Mouse (Mus musculus) heart, embryonic 16.5 days (tissue): ENCODE data around the gene Cma1. TPM values are rescaled to one million over a fixed set of nuclear protein-coding genes. Genes with fewer than 3 reads are reported as not detected.
"Not testable (repeated sequence)": the region's sequence is repeated elsewhere in the genome, so short reads cannot be mapped to it uniquely, and the experiment has no call there.

Experiments used
- ATAC-seq: fragments of 200-750 bp; cut with Nextera tagmentation; replicated peaks from 2 replicates; pipeline ENCODE4 v1.8.0; 2017; ENCODE audit warnings: moderate number of reproducible peaks; ENCODE audit not compliant: insufficient read depth, low FRiP score; ENCODE audit errors: extremely low read depth
- H3K27ac ChIP-seq: fragments of 300-500 bp; sonication (generic); 2 replicates; pipeline ENCODE4 v1.5.1; 2014; ENCODE audit warnings: mild to moderate bottlenecking, low read length, control low read depth, moderate library complexity
- H3K27me3 ChIP-seq: fragments of 300-500 bp; sonication (generic); 2 replicates; pipeline ENCODE4 v1.6.1; 2014; ENCODE audit warnings: low read length, mixed read lengths; ENCODE audit not compliant: control insufficient read depth, insufficient read depth
- H3K36me3 ChIP-seq: fragments of 300-500 bp; sonication (generic); 2 replicates; pipeline ENCODE4 v1.6.1; 2014; ENCODE audit not compliant: control insufficient read depth, insufficient read depth
- H3K4me1 ChIP-seq: fragments of 300-500 bp; sonication (generic); 2 replicates; pipeline ENCODE4 v1.6.1; 2014; ENCODE audit warnings: low read length, mixed read lengths; ENCODE audit not compliant: control insufficient read depth, insufficient read depth
- H3K4me2 ChIP-seq: fragments of 300-500 bp; sonication (generic); 2 replicates; pipeline ENCODE4 v1.6.1; 2014; ENCODE audit warnings: low read depth, mild to moderate bottlenecking, control low read depth, low read length
- H3K4me3 ChIP-seq: fragments of 300-500 bp; sonication (generic); 2 replicates; pipeline ENCODE4 v1.5.1; 2014; ENCODE audit warnings: mild to moderate bottlenecking, control low read depth, low read length
- H3K9ac ChIP-seq: fragments of 300-500 bp; sonication (generic); 2 replicates; pipeline ENCODE4 v1.6.1; 2014; ENCODE audit warnings: low read length, control low read depth
- H3K9me3 ChIP-seq: fragments of 300-500 bp; sonication (generic); replicated peaks from 2 replicates; pipeline ENCODE4 v1.6.1; 2016; ENCODE audit warnings: low read length; ENCODE audit not compliant: control insufficient read depth
- WGBS: fragments of 180-500 bp; shearing (Covaris S2); extraction: QIAGEN DNeasy Blood & Tissue Kit; methylation state at CpG from one replicate; pipeline ENCODE4 v1.1.7; 2014; 5-methylcytosine and 5-hydroxymethylcytosine counted together
- polyA plus RNA-seq: library from polyadenylated mRNA; unstranded; fragments of >200 nt; fragmentation: Nextera tagmentation; extraction: Ambion mirVana; gene quantifications from 2 replicates; pipeline ENCODE4 v1.2.1, GENCODE M21; 2015

The Cma1 gene
- polyA plus RNA-seq = 8.1 and 8.3 TPM in 2 replicates

- H3K4me3 ChIP-seq = no peak within 1 kb of the TSS
- no peaks in the 10 kb centered on the region for H3K36me3 ChIP-seq
- H3K4me1 ChIP-seq = peaks cover 10% of the 10 kb centered on the region
- no peaks in the 10 kb centered on the region for H3K27me3 ChIP-seq
- 71% methylated on average over 4 of the region's 4 CpGs for WGBS
- H3K27ac ChIP-seq = no peak within 1 kb of the TSS
- H3K9ac ChIP-seq = no peak within 1 kb of the TSS
- no peak within 1 kb of the TSS for H3K4me2 ChIP-seq
- no peaks in the 10 kb centered on the region for H3K9me3 ChIP-seq
- no peak for ATAC-seq
Measured at GRCm38 (mm10) chr14:55944575-55944974, at the start of gene Cma1. TSS of gene Cma1 (minus strand) at chr14:55944675.

- not testable (repeated sequence) for H3K9me3 ChIP-seq, H3K4me2 ChIP-seq, ATAC-seq, H3K27me3 ChIP-seq, H3K9ac ChIP-seq, H3K4me1 ChIP-seq, H3K27ac ChIP-seq, H3K4me3 ChIP-seq, H3K36me3 ChIP-seq
- WGBS = 45% methylated on average over 1 of the region's 3 CpGs
Measured at GRCm38 (mm10) chr14:55987464-55987863, 43.0 kb upstream of the Cma1 start.

- not testable (repeated sequence) for ATAC-seq, H3K4me3 ChIP-seq, H3K27ac ChIP-seq, H3K9me3 ChIP-seq, H3K4me1 ChIP-seq, H3K36me3 ChIP-seq, H3K4me2 ChIP-seq, H3K9ac ChIP-seq, H3K27me3 ChIP-seq
- whole genome bisulfite sequencing = 62% methylated on average over 2 of the region's 2 CpGs
Measured at GRCm38 (mm10) chr14:55963900-55964299, 19.4 kb upstream of the Cma1 start.

- WGBS = 21% methylated on average over 1 of the region's 1 CpGs
- no peaks in the 10 kb centered on the region for H3K36me3 ChIP-seq
- ATAC-seq = no peak
- no peak overlapping the region for H3K4me3 ChIP-seq
- H3K4me2 ChIP-seq = no peak overlapping the region
- H3K9me3 ChIP-seq = no peaks in the 10 kb centered on the region
- no peaks in the 10 kb centered on the region for H3K4me1 ChIP-seq
- H3K9ac ChIP-seq = no peak overlapping the region
- no peak overlapping the region for H3K27ac ChIP-seq
- H3K27me3 ChIP-seq = no peaks in the 10 kb centered on the region
Measured at GRCm38 (mm10) chr14:55963263-55963662, 18.8 kb upstream of the Cma1 start.

GRCm38 (mm10) chr14:55950346-55951030 is 6.0 kb upstream of the Cma1 start, which contains the start of gene Cma2:
TSS of gene Cma2 (plus strand) at chr14:55950980.
- 79% methylated on average over 6 of the region's 6 CpGs for WGBS
- no peaks in the 10 kb centered on the region for H3K36me3 ChIP-seq
- H3K9me3 ChIP-seq = no peaks in the 10 kb centered on the region
- peaks cover 9% of the 10 kb centered on the region for H3K4me1 ChIP-seq
- H3K9ac ChIP-seq = no peak within 1 kb of the TSS
- ATAC-seq = no peak
- no peak within 1 kb of the TSS for H3K4me3 ChIP-seq
- no peak within 1 kb of the TSS for H3K4me2 ChIP-seq
- no peaks in the 10 kb centered on the region for H3K27me3 ChIP-seq
- H3K27ac ChIP-seq = no peak within 1 kb of the TSS

- H3K27ac ChIP-seq = peak overlapping the region; percentile 50
- WGBS = 25% methylated on average over 2 of the region's 2 CpGs
- ATAC-seq = peak; percentile 56; the same call in 1 of the 2 replicates
Measured at GRCm38 (mm10) chr14:55946269-55946969, 1.9 kb upstream of the Cma1 start.

GRCm38 (mm10) chr14:55943601-55944000 is 874 bp downstream of the Cma1 start:
- Histone ChIP-seq H3K9me3 (no peaks in the 10 kb centered on the region), H3K4me3 (no peak overlapping the region), H3K4me2 (no peak overlapping the region), H3K27ac (no peak overlapping the region), H3K36me3 (no peaks in the 10 kb centered on the region), H3K9ac (no peak overlapping the region), H3K4me1 (peaks cover 10% of the 10 kb centered on the region), H3K27me3 (no peaks in the 10 kb centered on the region)
- ATAC-seq = no peak
- 34% methylated on average over 11 of the region's 11 CpGs for WGBS

More at GRCm38 (mm10) chr14:55946269-55946969, 1.9 kb upstream of the Cma1 start:
- Histone ChIP-seq H3K4me1 (peaks cover 10% of the 10 kb centered on the region), H3K4me2 (no peak overlapping the region), H3K4me3 (no peak overlapping the region), H3K36me3 (no peaks in the 10 kb centered on the region), H3K27me3 (no peaks in the 10 kb centered on the region), H3K9me3 (no peaks in the 10 kb centered on the region), H3K9ac (no peak overlapping the region)

GRCm38 (mm10) chr14:55940070-55940800 is 4.2 kb downstream of the Cma1 start:
- no peak for ATAC-seq

More at GRCm38 (mm10) chr14:55940070-55940800, 4.2 kb downstream of the Cma1 start:
- Histone ChIP-seq H3K4me2 (no peak overlapping the region), H3K9me3 (no peaks in the 10 kb centered on the region), H3K36me3 (no peaks in the 10 kb centered on the region), H3K9ac (no peak overlapping the region), H3K27me3 (no peaks in the 10 kb centered on the region), H3K4me3 (no peak overlapping the region), H3K27ac (no peak overlapping the region), H3K4me1 (0 out of 2 replicates have a peak, but pooled peaks cover 2% of the 10 kb centered on the region)
- 48% methylated on average over 7 of the region's 7 CpGs for WGBS
